Mouse (Mus musculus) lung, adult 2 months (tissue): ENCODE data around the gene Wfdc5.

Experiments
- CTCF ChIP-seq: fragments of 200-500 bp; IDR thresholded peaks from 2 replicates; pipeline ENCODE4 v1.5.1; 2011; ENCODE audit warnings: mild to moderate bottlenecking, low read length, control low read depth; ENCODE audit not compliant: insufficient read depth
- POLR2A ChIP-seq: fragments of 200-500 bp; IDR thresholded peaks from 2 replicates; pipeline ENCODE4 v1.6.1; 2011; ENCODE audit warnings: low read depth, mild to moderate bottlenecking, control low read depth, low read length, borderline replicate concordance; ENCODE audit errors: extremely low read depth

DNA sequence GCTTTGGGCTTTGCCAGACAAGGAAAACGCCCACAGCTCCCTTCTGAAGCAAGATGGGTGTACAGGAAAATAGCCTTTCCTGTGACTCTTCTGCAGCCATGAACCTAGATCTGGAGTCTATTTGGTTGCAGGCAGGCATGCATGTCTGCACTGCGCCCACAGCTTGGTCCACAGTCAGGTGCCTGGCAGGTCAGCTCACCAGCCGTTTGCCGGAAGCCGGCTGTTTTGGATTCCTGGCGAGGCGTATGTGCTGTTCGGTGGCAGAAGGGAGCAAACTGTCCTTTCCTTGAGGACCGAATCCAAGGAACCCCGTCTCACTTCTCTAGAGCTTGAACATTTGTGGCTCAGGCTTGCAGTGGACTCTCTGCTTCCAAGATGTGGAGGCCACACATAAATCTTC lies 28.5 kb downstream of the Wfdc5 start:
- TF ChIP-seq POLR2A = no peak
- no peak for TF ChIP-seq CTCF
